Mouse (Mus musculus) limb, embryonic 11.5 days (tissue): ENCODE results near the gene Tmem151b. TPM values are rescaled to one million over a fixed set of nuclear protein-coding genes. Genes with fewer than 3 reads are reported as not detected.

ENCODE experiments used
- polyA plus RNA-seq: library from polyadenylated mRNA; unstranded; fragments of >200 nt; fragmentation: Nextera tagmentation; extraction: Ambion mirVana; gene quantifications from 2 replicates; pipeline ENCODE4 v1.2.1, GENCODE M21; 2014

Tmem151b gene
- polyA plus RNA-seq, 1 experiment from 2014 or later, result 5.2 TPM

Other genes starting within 250 kb of the Tmem151b start
- 88.4 and 95.1 TPM in 2 replicates for gene Cdc5l, start 115.9 kb downstream of the Tmem151b start, polyA plus RNA-seq
- gene Spats1, start 74.3 kb downstream of the Tmem151b start, polyA plus RNA-seq, result 0.44 and 0.77 TPM in 2 replicates
- 18.4 and 21.0 TPM in 2 replicates for gene Aars2, start 42.8 kb downstream of the Tmem151b start, polyA plus RNA-seq
- 0.87 and 1.3 TPM in 2 replicates for gene Tcte1, start 26.2 kb downstream of the Tmem151b start, polyA plus RNA-seq
- gene Nfkbie, start 6.0 kb upstream of the Tmem151b start, polyA plus RNA-seq, result 5.6 and 6.2 TPM in 2 replicates
- 90.5 and 92.0 TPM in 2 replicates for gene Slc35b2, start 14.2 kb upstream of the Tmem151b start, polyA plus RNA-seq
- gene Hsp90ab1, start 23.6 kb upstream of the Tmem151b start, polyA plus RNA-seq, result 1,903 and 1,914 TPM in 2 replicates
- 38.9 and 41.4 TPM in 2 replicates for gene Slc29a1, start 49.9 kb upstream of the Tmem151b start, polyA plus RNA-seq
- gene Mymx, start 52.4 kb upstream of the Tmem151b start, polyA plus RNA-seq, result 4.8 and 7.0 TPM in 2 replicates
- gene Capn11, start 109.6 kb upstream of the Tmem151b start, polyA plus RNA-seq, result 0.26 and 0.81 TPM in 2 replicates
- 146 and 154 TPM in 2 replicates for gene Mrpl14, start 136.6 kb upstream of the Tmem151b start, polyA plus RNA-seq
- gene Tmem63b, start 137.2 kb upstream of the Tmem151b start, polyA plus RNA-seq, result 23.3 and 23.6 TPM in 2 replicates
- gene 1600014C23Rik, start 184.2 kb upstream of the Tmem151b start, polyA plus RNA-seq, result not detected in 2 replicates